Mouse (Mus musculus) T-helper 17 cell (primary cell): ENCODE data around the gene Snap25.

ENCODE experiments used
- in situ Hi-C, 2 experiments: fragments of 300-600 bp; cut with MboI, MseI; formaldehyde crosslinking; loops; 1 replicate in 1 of 2; 2 replicates in 1 of 2; pipeline ENCODE4 v1.15.1; 2025; ENCODE audit warnings: high pct_unique_total_duplicates in 2 of 2

Gene Snap25

GRCm38 (mm10) chr2:136711746-136712440 lies 1.4 kb upstream of the Snap25 start:
- in situ Hi-C loops, result no loop called here

GRCm38 (mm10) chr2:136712441-136713015 lies 725 bp upstream of the Snap25 start:
- in situ Hi-C loops, result no loop called here

GRCm38 (mm10) chr2:136714008-136714411 lies 757 bp downstream of the Snap25 start:
- in situ Hi-C loops, result no loop called here

- in situ Hi-C loops, result no loop called here
Measured at GRCm38 (mm10) chr2:136715531-136715930, 2.3 kb downstream of the Snap25 start.

GRCm38 (mm10) chr2:136716400-136716799 lies 3.1 kb downstream of the Snap25 start:
- in situ Hi-C loops, result no loop called here

GRCm38 (mm10) chr2:136720235-136720634 lies 7.0 kb downstream of the Snap25 start:
- in situ Hi-C loops, result no loop called here

GRCm38 (mm10) chr2:136738260-136738659 lies 25.0 kb downstream of the Snap25 start:
- in situ Hi-C loops, result no loop called here

- in situ Hi-C loops, result no loop called here
Measured at GRCm38 (mm10) chr2:136742230-136742629, 29.0 kb downstream of the Snap25 start.

- in situ Hi-C loops, result no loop called here
Measured at GRCm38 (mm10) chr2:136744683-136745326, 31.6 kb downstream of the Snap25 start.

- in situ Hi-C loops, result no loop called here
Measured at GRCm38 (mm10) chr2:136745327-136745994, 32.2 kb downstream of the Snap25 start.

GRCm38 (mm10) chr2:136753682-136754081 lies 40.4 kb downstream of the Snap25 start:
- in situ Hi-C loops, result no loop called here

- in situ Hi-C loops, result no loop called here
Measured at GRCm38 (mm10) chr2:136758809-136759551, 45.7 kb downstream of the Snap25 start.

- in situ Hi-C loops, result no loop called here
Measured at GRCm38 (mm10) chr2:136778156-136778555, 64.9 kb downstream of the Snap25 start.

- in situ Hi-C loops, result no loop called here
Measured at GRCm38 (mm10) chr2:136778674-136779073, 65.4 kb downstream of the Snap25 start.

GRCm38 (mm10) chr2:136780268-136780667 lies 67.0 kb downstream of the Snap25 start:
- in situ Hi-C loops, result no loop called here

GRCm38 (mm10) chr2:136784310-136784709 lies 71.1 kb downstream of the Snap25 start:
- in situ Hi-C loops, result no loop called here

GRCm38 (mm10) chr2:136788379-136788778 lies 75.1 kb downstream of the Snap25 start:
- in situ Hi-C loops, result no loop called here

- in situ Hi-C loops, result no loop called here
Measured at GRCm38 (mm10) chr2:136796518-136796917, 83.3 kb downstream of the Snap25 start.

- in situ Hi-C loops, result no loop called here
Measured at GRCm38 (mm10) chr2:136798887-136799430, 85.7 kb downstream of the Snap25 start.

- in situ Hi-C loops, result loop anchor here in 1 of 2 experiments (25.0 kb wide), 1 partner anchor 1136 kb away; no protein-coding TSS in a partner anchor
Measured at GRCm38 (mm10) chr2:136801102-136801501, 87.8 kb downstream of the Snap25 start.

GRCm38 (mm10) chr2:136802076-136802475 lies 88.8 kb downstream of the Snap25 start:
- in situ Hi-C loops, result loop anchor here in 1 of 2 experiments (25.0 kb wide), 1 partner anchor 1135 kb away; no protein-coding TSS in a partner anchor
